Mouse (Mus musculus): ENCODE data around the gene Pde1a. TPM values are rescaled to one million over a fixed set of nuclear protein-coding genes. Genes with fewer than 3 reads are reported as not detected.

Pde1a gene
- polyA plus RNA-seq, 1 experiment from 2014 or later: 0.81 TPM

GRCm38 (mm10) chr2:80026053-80026452 lies 103.2 kb downstream of the Pde1a start:
- Histone ChIP-seq H3K36me3 (replicated peaks) (no peaks in the 10 kb centered on the region), H3K4me3 (no peak overlapping the region), H3K9me3 (no peaks in the 10 kb centered on the region), H3K4me1 (no peaks in the 10 kb centered on the region), H3K27ac (no peak overlapping the region), H3K27me3 (ENCODE audit: poor library complexity, severe bottlenecking) (no peaks in the 10 kb centered on the region)
- DNase-seq (ENCODE audit: extremely low spot score, low spot score): no peak
- 91% methylated on average over 1 of the region's 1 CpGs for WGBS

- WGBS: 85% methylated on average over 1 of the region's 1 CpGs
- DNase-seq (ENCODE audit: extremely low spot score, low spot score): no peak
- Histone ChIP-seq H3K36me3 (replicated peaks) (no peaks in the 10 kb centered on the region), H3K4me1 (no peaks in the 10 kb centered on the region), H3K4me3 (no peak overlapping the region), H3K27me3 (ENCODE audit: poor library complexity, severe bottlenecking) (no peaks in the 10 kb centered on the region), H3K9me3 (no peaks in the 10 kb centered on the region), H3K27ac (no peak overlapping the region)
Observed at GRCm38 (mm10) chr2:80025597-80025996, 103.7 kb downstream of the Pde1a start.

- H3K27me3 ChIP-seq (ENCODE audit: poor library complexity, severe bottlenecking): no peaks in the 10 kb centered on the region
- no peaks in the 10 kb centered on the region for H3K36me3 ChIP-seq (replicated peaks)
- H3K4me1 ChIP-seq: no peaks in the 10 kb centered on the region
- no peak overlapping the region for H3K27ac ChIP-seq
- 93% methylated on average over 1 of the region's 1 CpGs for WGBS
- no peak overlapping the region for H3K4me3 ChIP-seq
- no peak for DNase-seq (ENCODE audit: extremely low spot score, low spot score)
- no peaks in the 10 kb centered on the region for H3K9me3 ChIP-seq
Observed at GRCm38 (mm10) chr2:80025038-80025437, 104.2 kb downstream of the Pde1a start.

- H3K4me3 ChIP-seq: no peak overlapping the region
- DNase-seq (ENCODE audit: extremely low spot score, low spot score): no peak
- no peaks in the 10 kb centered on the region for H3K36me3 ChIP-seq (replicated peaks)
- H3K4me1 ChIP-seq: no peaks in the 10 kb centered on the region
- 90% methylated on average over 3 of the region's 3 CpGs for WGBS
- no peak overlapping the region for H3K27ac ChIP-seq
- no peaks in the 10 kb centered on the region for H3K27me3 ChIP-seq (ENCODE audit: poor library complexity, severe bottlenecking)
- H3K9me3 ChIP-seq: no peaks in the 10 kb centered on the region
Observed at GRCm38 (mm10) chr2:80014161-80014560, 115.1 kb downstream of the Pde1a start.

- Histone ChIP-seq H3K36me3 (replicated peaks) (no peaks in the 10 kb centered on the region), H3K27me3 (ENCODE audit: poor library complexity, severe bottlenecking) (no peaks in the 10 kb centered on the region), H3K27ac (no peak overlapping the region), H3K4me3 (no peak overlapping the region), H3K9me3 (no peaks in the 10 kb centered on the region), H3K4me1 (no peaks in the 10 kb centered on the region)
- 92% methylated on average over 4 of the region's 4 CpGs for WGBS
- no peak for DNase-seq (ENCODE audit: extremely low spot score, low spot score)
Observed at GRCm38 (mm10) chr2:80013060-80013459, 116.2 kb downstream of the Pde1a start.

- no peak for DNase-seq (ENCODE audit: extremely low spot score, low spot score)
- Histone ChIP-seq H3K36me3 (replicated peaks) (no peaks in the 10 kb centered on the region), H3K27me3 (ENCODE audit: poor library complexity, severe bottlenecking) (no peaks in the 10 kb centered on the region), H3K27ac (no peak overlapping the region), H3K9me3 (no peaks in the 10 kb centered on the region), H3K4me1 (no peaks in the 10 kb centered on the region), H3K4me3 (no peak overlapping the region)
- 90% methylated on average over 3 of the region's 3 CpGs for WGBS
Observed at GRCm38 (mm10) chr2:79999168-79999567, 130.1 kb downstream of the Pde1a start.

GRCm38 (mm10) chr2:79998460-79998859 lies 130.8 kb downstream of the Pde1a start:
- Histone ChIP-seq H3K27ac (no peak overlapping the region), H3K27me3 (ENCODE audit: poor library complexity, severe bottlenecking) (no peaks in the 10 kb centered on the region), H3K4me3 (no peak overlapping the region), H3K4me1 (no peaks in the 10 kb centered on the region), H3K36me3 (replicated peaks) (no peaks in the 10 kb centered on the region), H3K9me3 (no peaks in the 10 kb centered on the region)
- WGBS: 88% methylated on average over 2 of the region's 2 CpGs
- DNase-seq (ENCODE audit: extremely low spot score, low spot score): no peak

- WGBS: 83% methylated on average over 6 of the region's 6 CpGs
- Histone ChIP-seq H3K27ac (no peak overlapping the region), H3K9me3 (no peaks in the 10 kb centered on the region), H3K4me1 (no peaks in the 10 kb centered on the region), H3K36me3 (replicated peaks) (no peaks in the 10 kb centered on the region), H3K27me3 (ENCODE audit: poor library complexity, severe bottlenecking) (no peaks in the 10 kb centered on the region), H3K4me3 (no peak overlapping the region)
- no peak for DNase-seq (ENCODE audit: extremely low spot score, low spot score)
Observed at GRCm38 (mm10) chr2:79991642-79992041, 137.6 kb downstream of the Pde1a start.

GRCm38 (mm10) chr2:79983778-79984177 lies 145.5 kb downstream of the Pde1a start:
- Histone ChIP-seq H3K36me3 (replicated peaks) (no peaks in the 10 kb centered on the region), H3K4me3 (no peak overlapping the region), H3K9me3 (no peaks in the 10 kb centered on the region), H3K27ac (no peak overlapping the region), H3K27me3 (ENCODE audit: poor library complexity, severe bottlenecking) (no peaks in the 10 kb centered on the region), H3K4me1 (no peaks in the 10 kb centered on the region)
- DNase-seq (ENCODE audit: extremely low spot score, low spot score): no peak
- WGBS: 93% methylated on average over 4 of the region's 4 CpGs

GRCm38 (mm10) chr2:79983222-79983632 lies 146.0 kb downstream of the Pde1a start:
- no peak overlapping the region for H3K4me3 ChIP-seq
- 82% methylated on average over 9 of the region's 9 CpGs for WGBS
- H3K27ac ChIP-seq: no peak overlapping the region
- H3K36me3 ChIP-seq (replicated peaks): no peaks in the 10 kb centered on the region
- no peaks in the 10 kb centered on the region for H3K9me3 ChIP-seq
- no peaks in the 10 kb centered on the region for H3K27me3 ChIP-seq (ENCODE audit: poor library complexity, severe bottlenecking)
- no peaks in the 10 kb centered on the region for H3K4me1 ChIP-seq
- no peak for DNase-seq (ENCODE audit: extremely low spot score, low spot score)

- no peak overlapping the region for H3K4me3 ChIP-seq
Observed at GRCm38 (mm10) chr2:79981781-79982180, 147.5 kb downstream of the Pde1a start.

GRCm38 (mm10) chr2:79978992-79979391 lies 150.3 kb downstream of the Pde1a start:
- WGBS: 89% methylated on average over 1 of the region's 1 CpGs
- DNase-seq (ENCODE audit: extremely low spot score, low spot score): no peak
- no peaks in the 10 kb centered on the region for H3K27me3 ChIP-seq (ENCODE audit: poor library complexity, severe bottlenecking)

More at GRCm38 (mm10) chr2:79981781-79982180, 147.5 kb downstream of the Pde1a start:
- no peak for DNase-seq (ENCODE audit: extremely low spot score, low spot score)
- no peaks in the 10 kb centered on the region for H3K27me3 ChIP-seq (ENCODE audit: poor library complexity, severe bottlenecking)
- no peaks in the 10 kb centered on the region for H3K9me3 ChIP-seq
- H3K27ac ChIP-seq: no peak overlapping the region
- no peaks in the 10 kb centered on the region for H3K36me3 ChIP-seq (replicated peaks)
- H3K4me1 ChIP-seq: no peaks in the 10 kb centered on the region
- 97% methylated on average over 3 of the region's 3 CpGs for WGBS

GRCm38 (mm10) chr2:79977259-79977658 lies 152.0 kb downstream of the Pde1a start:
- DNase-seq (ENCODE audit: extremely low spot score, low spot score): no peak
- 86% methylated on average over 5 of the region's 5 CpGs for WGBS
- Histone ChIP-seq H3K27ac (no peak overlapping the region), H3K4me3 (no peak overlapping the region), H3K9me3 (no peaks in the 10 kb centered on the region), H3K27me3 (ENCODE audit: poor library complexity, severe bottlenecking) (no peaks in the 10 kb centered on the region), H3K4me1 (no peaks in the 10 kb centered on the region), H3K36me3 (replicated peaks) (no peaks in the 10 kb centered on the region)

More at GRCm38 (mm10) chr2:79978992-79979391, 150.3 kb downstream of the Pde1a start:
- no peak overlapping the region for H3K4me3 ChIP-seq
- no peak overlapping the region for H3K27ac ChIP-seq
- H3K36me3 ChIP-seq (replicated peaks): no peaks in the 10 kb centered on the region
- H3K4me1 ChIP-seq: no peaks in the 10 kb centered on the region
- H3K9me3 ChIP-seq: no peaks in the 10 kb centered on the region

GRCm38 (mm10) chr2:79975947-79976346 lies 153.3 kb downstream of the Pde1a start:
- no peaks in the 10 kb centered on the region for H3K9me3 ChIP-seq
- no peaks in the 10 kb centered on the region for H3K4me1 ChIP-seq
- no peak overlapping the region for H3K27ac ChIP-seq
- DNase-seq (ENCODE audit: extremely low spot score, low spot score): no peak
- H3K4me3 ChIP-seq: no peak overlapping the region
- H3K36me3 ChIP-seq (replicated peaks): no peaks in the 10 kb centered on the region
- no peaks in the 10 kb centered on the region for H3K27me3 ChIP-seq (ENCODE audit: poor library complexity, severe bottlenecking)

Measured in forebrain, embryonic 10.5 days (tissue).